Mouse (Mus musculus) lung, postnatal 0 days (tissue): ENCODE measurements at regions not wholly inside any gene's neighbourhood (a gene's known extent, or its start where the extent isn't known, plus 50 kb on each side); places are given as distances from the start of the nearest gene placed in this dataset.

Source experiments
- ATAC-seq: fragments of 200-750 bp; cut with Nextera tagmentation; 2 replicates; pipeline ENCODE4 v1.8.0; 2017; ENCODE audit warnings: moderate library complexity
- DNase-seq: peaks from one replicate; pipeline ENCODE4 v3.0.0-alpha.2; 2016; ENCODE audit warnings: low spot score
- H3K27ac ChIP-seq: fragments of 300-500 bp; sonication (generic); 2 replicates; pipeline ENCODE4 v1.5.1; 2014; ENCODE audit warnings: antibody characterized with exemption, mild to moderate bottlenecking, low read length, mixed read lengths
- H3K27me3 ChIP-seq: fragments of 300-500 bp; sonication (generic); replicated peaks from 2 replicates; pipeline ENCODE4 v1.6.1; 2014; ENCODE audit warnings: low read length, mixed read lengths; ENCODE audit not compliant: insufficient read depth
- H3K36me3 ChIP-seq: fragments of 300-500 bp; sonication (generic); 2 replicates; pipeline ENCODE4 v1.6.1; 2014; ENCODE audit warnings: low read length, mixed read lengths; ENCODE audit not compliant: insufficient read depth
- H3K4me1 ChIP-seq: fragments of 300-500 bp; sonication (generic); 2 replicates; pipeline ENCODE4 v1.6.1; 2014; ENCODE audit warnings: antibody characterized with exemption, low read depth, low read length, mixed read lengths; ENCODE audit not compliant: insufficient read depth
- H3K4me2 ChIP-seq: fragments of 300-500 bp; sonication (generic); replicated peaks from 2 replicates; pipeline ENCODE4 v1.6.1; 2014; ENCODE audit warnings: low read depth, mild to moderate bottlenecking, low read length, moderate library complexity, mixed read lengths
- H3K4me3 ChIP-seq: fragments of 300-500 bp; sonication (generic); 2 replicates; pipeline ENCODE4 v1.5.1; 2014; ENCODE audit warnings: low read depth, low read length
- H3K9ac ChIP-seq: fragments of 300-500 bp; sonication (generic); replicated peaks from 2 replicates; pipeline ENCODE4 v1.6.1; 2014; ENCODE audit warnings: low read depth, mild to moderate bottlenecking
- H3K9me3 ChIP-seq: fragments of 300-500 bp; sonication (generic); 2 replicates; pipeline ENCODE4 v1.6.1; 2016; ENCODE audit warnings: low read length, mixed read lengths
- CTCF ChIP-seq: IDR thresholded peaks from 2 replicates; pipeline ENCODE4 v1.5.1; 2016; ENCODE audit warnings: antibody characterized with exemption, mild to moderate bottlenecking
- EP300 ChIP-seq: IDR thresholded peaks from 2 replicates; pipeline ENCODE4 v1.6.1; 2016; ENCODE audit warnings: antibody characterized with exemption, mild to moderate bottlenecking, control low read depth
- WGBS: fragments of 180-500 bp; shearing (Covaris S2); extraction: QIAGEN DNeasy Blood & Tissue Kit; methylation state at CpG from one replicate; pipeline ENCODE4 v1.1.7; 2014; 5-methylcytosine and 5-hydroxymethylcytosine counted together

- no peak for TF ChIP-seq EP300
- TF ChIP-seq CTCF, result no peak
- no peaks in the 10 kb centered on the region for H3K36me3 ChIP-seq
- DNase-seq (no peak), ATAC-seq (no peak)
- H3K9me3 ChIP-seq, result no peaks in the 10 kb centered on the region
- H3K4me1 ChIP-seq, result no peaks in the 10 kb centered on the region
- H3K4me3 ChIP-seq, result no peak overlapping the region
- H3K4me2 ChIP-seq, result no peak overlapping the region
- H3K27me3 ChIP-seq, result no peaks in the 10 kb centered on the region
- no peak overlapping the region for H3K27ac ChIP-seq
- H3K9ac ChIP-seq, result no peak overlapping the region
- 34% methylated on average over 4 of the region's 4 CpGs for WGBS
Observed at GRCm38 (mm10) chr5:54356105-54356504, 357.8 kb downstream of the Stim2 start.

DNA sequence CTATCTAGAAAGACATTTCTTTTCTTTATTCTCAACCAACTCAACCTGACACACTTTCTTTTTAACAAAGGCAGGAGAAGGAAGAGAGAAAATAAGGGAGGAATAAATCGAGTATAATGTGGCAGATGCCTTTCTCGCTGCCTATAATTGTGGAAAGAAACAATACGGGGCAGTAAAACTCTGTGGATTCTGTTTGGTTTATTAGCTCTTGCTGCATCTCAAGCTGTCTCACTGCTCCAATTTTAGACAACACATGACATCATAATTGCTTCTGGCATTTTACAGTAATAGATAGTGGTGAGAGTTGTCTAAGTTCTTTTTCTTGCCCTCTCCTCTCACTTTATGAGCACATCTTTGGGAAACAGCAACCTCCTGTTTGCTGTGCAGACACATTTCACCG lies 359.2 kb downstream of the Stim2 start:
- Histone ChIP-seq H3K27me3 (no peaks in the 10 kb centered on the region), H3K9ac (no peak overlapping the region), H3K4me1 (no peaks in the 10 kb centered on the region), H3K9me3 (no peaks in the 10 kb centered on the region), H3K4me3 (no peak overlapping the region), H3K27ac (no peak overlapping the region), H3K36me3 (no peaks in the 10 kb centered on the region), H3K4me2 (no peak overlapping the region)
- TF ChIP-seq EP300 (no peak), CTCF (no peak)
- ATAC-seq (no peak), DNase-seq (no peak)
- 75% methylated on average over 4 of the region's 4 CpGs for WGBS

DNA sequence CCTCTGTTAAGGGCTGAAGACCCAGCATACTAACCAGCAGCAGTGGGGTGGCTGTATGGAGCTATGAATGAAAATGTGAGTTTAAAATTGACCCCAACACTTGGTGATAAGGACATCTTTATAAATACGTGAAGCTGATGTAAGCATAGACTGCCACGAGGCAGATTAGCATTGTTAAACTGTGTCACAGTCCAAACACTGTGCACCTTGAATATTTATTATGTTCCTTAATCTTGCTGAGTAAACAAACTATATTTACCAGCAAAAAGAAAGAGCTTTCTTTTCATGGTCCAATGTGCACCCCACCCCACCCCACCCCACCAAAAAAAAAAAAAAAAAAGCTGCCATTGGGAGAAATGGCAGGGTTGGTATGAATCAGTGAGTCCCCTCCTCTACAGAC lies 359.9 kb downstream of the Stim2 start:
- H3K4me3 ChIP-seq, result no peak overlapping the region
- H3K4me1 ChIP-seq, result no peaks in the 10 kb centered on the region
- H3K36me3 ChIP-seq, result no peaks in the 10 kb centered on the region
- no peak for TF ChIP-seq EP300
- TF ChIP-seq CTCF, result no peak
- H3K9me3 ChIP-seq, result no peaks in the 10 kb centered on the region
- no peak overlapping the region for H3K27ac ChIP-seq
- ATAC-seq, result no peak
- DNase-seq, result no peak
- H3K9ac ChIP-seq, result no peak overlapping the region
- no peak overlapping the region for H3K4me2 ChIP-seq
- no peaks in the 10 kb centered on the region for H3K27me3 ChIP-seq
- WGBS, result 21% methylated on average over 2 of the region's 2 CpGs
